Mouse (Mus musculus): ENCODE measurements around the gene Ky.

DNA sequence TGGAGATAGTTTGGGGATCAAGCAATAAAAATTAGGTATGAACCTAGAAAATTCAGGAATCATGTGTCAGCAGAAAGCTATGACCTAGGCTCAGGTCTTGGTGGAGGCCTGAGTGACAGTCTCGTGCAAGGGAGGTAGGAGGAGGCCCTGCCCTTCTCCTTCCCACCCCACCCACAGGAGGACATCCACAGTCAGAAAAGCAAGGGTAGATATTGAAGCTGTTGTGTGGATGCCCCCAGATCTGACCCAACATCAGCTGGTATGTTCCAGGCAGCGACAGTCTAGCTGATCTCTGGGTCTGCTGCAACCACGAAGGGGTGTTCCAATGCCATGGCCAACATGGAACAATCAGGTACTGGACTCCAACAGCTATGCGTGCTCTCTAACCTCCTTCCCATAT, 10.3 kb upstream of the Ky start:
- TF ChIP-seq POLR2A (IDR thresholded peaks at IDR 0.05; ENCODE audit: borderline replicate concordance, control insufficient read depth, low read depth, low read length) (no peak), CTCF (IDR thresholded peaks at IDR 0.05; ENCODE audit: control insufficient read depth, insufficient read depth, low read length) (no peak)

Measured in bone marrow, adult 2 months (tissue).